Mouse (Mus musculus): ENCODE measurements around the gene Lmf2. TPM values are rescaled to one million over a fixed set of nuclear protein-coding genes. Genes with fewer than 3 reads are reported as not detected.
A peak's percentile ranks its signal among the peaks of the same experiment; 100 is the strongest.

Gene Lmf2
- polyA plus RNA-seq, 1 experiment from 2014 or later, result 67.8 TPM

- WGBS, result 81% methylated on average over 7 of the region's 7 CpGs
- no peak overlapping the region for H3K9ac ChIP-seq
Observed at GRCm38 (mm10) chr15:89363051-89363450, 7.6 kb upstream of the Lmf2 start.

DNA sequence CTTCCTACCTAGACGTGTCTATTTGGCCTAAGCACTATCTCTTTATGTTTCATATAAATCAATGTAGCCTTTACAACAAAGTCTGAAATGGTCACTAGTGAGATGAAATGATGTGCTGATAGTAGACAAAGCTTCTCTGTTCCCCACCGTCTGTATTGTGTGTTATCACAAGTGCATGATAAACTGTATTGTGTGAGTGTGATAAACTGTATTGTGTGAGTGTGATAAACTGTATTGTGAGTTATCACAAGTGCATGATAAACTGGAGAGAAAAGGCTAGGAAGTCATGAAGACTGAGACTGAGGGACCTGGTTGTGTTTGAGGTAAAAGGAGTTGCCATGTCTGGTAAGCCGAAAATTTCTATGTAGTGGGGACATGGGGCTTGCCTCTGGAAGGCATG lies 3.3 kb upstream of the Lmf2 start:
- ATAC-seq (ENCODE audit: insufficient number of reproducible peaks, low FRiP score, low TSS enrichment, low read depth), result no peak
- peaks cover 27% of the 10 kb centered on the region for H3K4me1 ChIP-seq
- no peak overlapping the region for H3K9ac ChIP-seq
- no peaks in the 10 kb centered on the region for H3K9me3 ChIP-seq
- H3K4me3 ChIP-seq, result no peak overlapping the region
- H3K4me2 ChIP-seq, result no peak overlapping the region
- H3K27me3 ChIP-seq, result no peaks in the 10 kb centered on the region
- H3K27ac ChIP-seq, result no peak overlapping the region
- 76% methylated on average over 3 of the region's 3 CpGs for WGBS
- peaks cover 42% of the 10 kb centered on the region for H3K36me3 ChIP-seq

More at GRCm38 (mm10) chr15:89363051-89363450, 7.6 kb upstream of the Lmf2 start:
- ATAC-seq (ENCODE audit: insufficient number of reproducible peaks, low FRiP score, low TSS enrichment, low read depth), result no peak
- Histone ChIP-seq H3K9me3 (no peaks in the 10 kb centered on the region), H3K4me3 (no peak overlapping the region), H3K36me3 (peaks cover 84% of the 10 kb centered on the region), H3K27me3 (no peaks in the 10 kb centered on the region), H3K4me2 (no peak overlapping the region), H3K27ac (no peak overlapping the region), H3K4me1 (peaks cover 3% of the 10 kb centered on the region)

DNA sequence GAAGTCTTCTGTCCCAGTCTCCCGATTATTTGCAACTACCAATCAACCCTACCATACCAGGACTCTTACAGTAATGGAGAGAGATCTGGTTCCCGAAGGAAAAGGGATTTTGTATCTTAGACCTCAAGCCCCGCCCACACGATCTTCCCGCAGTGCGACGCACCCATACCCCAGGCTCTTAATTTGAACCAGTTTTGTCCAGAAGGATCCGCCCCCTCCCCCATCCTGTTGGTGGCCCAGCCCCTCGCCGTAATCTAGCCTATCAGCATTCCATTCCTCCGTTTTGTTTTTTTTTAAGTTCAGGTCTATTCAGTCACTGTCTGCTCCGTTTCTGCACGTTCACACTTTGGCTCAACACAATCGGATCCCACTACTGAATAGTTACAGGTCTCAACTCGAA lies 913 bp upstream of the Lmf2 start:
- Histone ChIP-seq H3K27ac (peak overlapping the region; percentile 95), H3K27me3 (no peaks in the 10 kb centered on the region), H3K36me3 (peaks cover 39% of the 10 kb centered on the region), H3K4me1 (peaks cover 30% of the 10 kb centered on the region), H3K4me2 (peak overlapping the region; percentile 69), H3K9ac (peak overlapping the region; percentile 80), H3K4me3 (peak overlapping the region; percentile 80), H3K9me3 (no peaks in the 10 kb centered on the region)
- 0% methylated on average over 15 of the region's 15 CpGs for WGBS
- peak; percentile 50; the same call in 1 of the 2 replicates for ATAC-seq (ENCODE audit: insufficient number of reproducible peaks, low FRiP score, low TSS enrichment, low read depth)

DNA sequence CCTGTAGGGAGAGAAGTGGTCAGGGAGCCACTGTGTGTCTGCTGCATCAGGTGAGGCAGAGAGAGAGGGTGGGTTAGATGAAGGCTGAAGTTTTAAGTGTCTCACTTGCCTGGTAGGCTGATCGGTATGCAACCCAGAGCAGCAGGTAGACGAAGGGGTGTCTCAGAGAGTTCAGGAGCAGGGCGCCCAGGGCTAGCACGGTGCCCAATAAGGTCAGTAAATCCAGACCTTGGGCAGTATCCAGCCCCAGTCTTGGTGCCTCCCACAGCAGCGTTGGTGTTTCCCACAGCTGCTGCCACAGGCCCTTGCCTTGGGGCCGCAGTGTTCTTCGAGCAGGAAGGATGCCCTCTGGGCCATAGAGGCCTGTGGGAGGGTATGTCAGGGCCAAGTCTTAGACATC lies 1.0 kb downstream of the Lmf2 start:
- Histone ChIP-seq H3K9ac (peak overlapping the region; percentile 86), H3K4me1 (peaks cover 30% of the 10 kb centered on the region), H3K9me3 (no peaks in the 10 kb centered on the region), H3K4me3 (peak overlapping the region; percentile 80), H3K36me3 (peaks cover 42% of the 10 kb centered on the region), H3K27me3 (no peaks in the 10 kb centered on the region), H3K4me2 (peak overlapping the region; percentile 72), H3K27ac (no peak overlapping the region; the same call in 1 of the 2 replicates)
- WGBS, result 74% methylated on average over 7 of the region's 7 CpGs
- no peak for ATAC-seq (ENCODE audit: insufficient number of reproducible peaks, low FRiP score, low TSS enrichment, low read depth)

- 97% methylated on average over 16 of the region's 16 CpGs for WGBS
- Histone ChIP-seq H3K36me3 (peaks cover 42% of the 10 kb centered on the region), H3K9me3 (no peaks in the 10 kb centered on the region), H3K27me3 (no peaks in the 10 kb centered on the region), H3K4me1 (peaks cover 30% of the 10 kb centered on the region), H3K27ac (no peak overlapping the region), H3K9ac (no peak overlapping the region), H3K4me2 (no peak overlapping the region), H3K4me3 (peak overlapping the region; percentile 80; the same call in 1 of the 2 replicates)
- ATAC-seq (ENCODE audit: insufficient number of reproducible peaks, low FRiP score, low TSS enrichment, low read depth), result no peak
Observed at GRCm38 (mm10) chr15:89353837-89354236, 1.6 kb downstream of the Lmf2 start.

DNA sequence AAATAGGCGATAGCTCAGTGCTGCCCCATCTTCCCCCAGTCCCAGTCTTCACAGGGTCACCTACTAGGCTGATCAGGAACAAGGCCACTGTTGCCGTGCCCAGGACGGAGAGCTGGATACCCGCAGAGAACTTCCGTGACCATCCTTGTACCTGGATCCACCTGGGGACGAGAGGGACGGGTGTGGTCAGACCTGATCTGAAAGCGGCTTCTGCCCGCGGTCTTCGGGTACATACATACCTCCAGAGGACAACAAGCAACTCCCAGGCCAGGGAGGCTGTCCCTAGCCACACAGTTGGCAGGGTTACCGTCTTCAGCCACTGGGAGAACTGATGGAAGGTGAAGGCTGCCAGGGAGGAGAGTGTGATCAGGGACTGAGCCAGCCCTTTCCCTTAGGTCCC lies 2.7 kb downstream of the Lmf2 start:
- 96% methylated on average over 12 of the region's 12 CpGs for WGBS

DNA sequence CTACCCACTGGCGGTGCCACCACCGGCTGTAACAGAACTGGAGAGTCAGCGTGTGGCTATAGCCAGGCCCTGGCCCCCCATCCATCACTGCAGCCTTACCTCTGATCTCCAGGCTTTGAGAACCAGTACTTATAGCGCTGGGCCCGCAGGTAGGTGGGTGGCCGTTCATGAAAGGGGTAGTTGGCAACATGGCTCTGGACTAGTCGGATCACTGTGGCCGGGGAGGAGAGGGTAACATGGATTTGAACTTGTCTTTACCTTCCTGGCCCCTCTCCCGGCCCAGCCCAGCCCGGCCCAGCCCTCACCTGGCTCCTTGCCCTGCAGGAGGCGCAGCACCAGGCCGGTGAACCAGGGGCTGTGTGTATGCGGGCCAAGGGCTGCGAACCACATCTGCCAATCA lies 3.4 kb downstream of the Lmf2 start:
- Histone ChIP-seq H3K9ac (no peak overlapping the region), H3K36me3 (peaks cover 45% of the 10 kb centered on the region), H3K4me2 (no peak overlapping the region), H3K4me1 (peaks cover 19% of the 10 kb centered on the region), H3K9me3 (no peaks in the 10 kb centered on the region), H3K27ac (no peak overlapping the region), H3K4me3 (no peak overlapping the region), H3K27me3 (no peaks in the 10 kb centered on the region)
- WGBS, result 95% methylated on average over 14 of the region's 14 CpGs
- no peak for ATAC-seq (ENCODE audit: insufficient number of reproducible peaks, low FRiP score, low TSS enrichment, low read depth)

More for the DNA sequence above, 2.7 kb downstream of the Lmf2 start:
- H3K4me3 ChIP-seq, result no peak overlapping the region
- H3K27ac ChIP-seq, result no peak overlapping the region
- H3K4me2 ChIP-seq, result no peak overlapping the region
- no peaks in the 10 kb centered on the region for H3K9me3 ChIP-seq
- no peaks in the 10 kb centered on the region for H3K27me3 ChIP-seq
- H3K36me3 ChIP-seq, result peaks cover 45% of the 10 kb centered on the region
- 0 out of 2 replicates have a peak overlapping the region, but pooled peaks have one; percentile 17 for H3K9ac ChIP-seq
- no peak for ATAC-seq (ENCODE audit: insufficient number of reproducible peaks, low FRiP score, low TSS enrichment, low read depth)
- peaks cover 25% of the 10 kb centered on the region for H3K4me1 ChIP-seq

GRCm38 (mm10) chr15:89351302-89351701 lies 4.2 kb downstream of the Lmf2 start:
- Histone ChIP-seq H3K4me2 (no peak overlapping the region), H3K9me3 (no peaks in the 10 kb centered on the region), H3K36me3 (peaks cover 45% of the 10 kb centered on the region), H3K4me1 (peaks cover 16% of the 10 kb centered on the region), H3K27ac (no peak overlapping the region), H3K27me3 (no peaks in the 10 kb centered on the region), H3K9ac (no peak overlapping the region), H3K4me3 (no peak overlapping the region)
- 88% methylated on average over 15 of the region's 15 CpGs for WGBS
- ATAC-seq (ENCODE audit: insufficient number of reproducible peaks, low FRiP score, low TSS enrichment, low read depth), result no peak

- Histone ChIP-seq H3K36me3 (peaks cover 45% of the 10 kb centered on the region), H3K27ac (no peak overlapping the region), H3K27me3 (no peaks in the 10 kb centered on the region), H3K4me2 (no peak overlapping the region), H3K9ac (no peak overlapping the region), H3K4me1 (peaks cover 16% of the 10 kb centered on the region), H3K9me3 (no peaks in the 10 kb centered on the region), H3K4me3 (no peak overlapping the region)
- ATAC-seq (ENCODE audit: insufficient number of reproducible peaks, low FRiP score, low TSS enrichment, low read depth), result no peak
- WGBS, result 77% methylated on average over 5 of the region's 5 CpGs
Observed at GRCm38 (mm10) chr15:89350447-89350846, 5.0 kb downstream of the Lmf2 start.

- ATAC-seq (ENCODE audit: insufficient number of reproducible peaks, low FRiP score, low TSS enrichment, low read depth), result no peak
- Histone ChIP-seq H3K9ac (no peak overlapping the region), H3K27me3 (no peaks in the 10 kb centered on the region), H3K9me3 (no peaks in the 10 kb centered on the region), H3K4me3 (no peak overlapping the region), H3K4me2 (no peak overlapping the region), H3K36me3 (peaks cover 4% of the 10 kb centered on the region; the same call in 1 of the 2 replicates), H3K4me1 (no peaks in the 10 kb centered on the region), H3K27ac (no peak overlapping the region)
- WGBS, result 86% methylated on average over 3 of the region's 3 CpGs
Observed at GRCm38 (mm10) chr15:89343325-89343724, 12.1 kb downstream of the Lmf2 start.

- no peak overlapping the region for H3K27ac ChIP-seq
- no peaks in the 10 kb centered on the region for H3K4me1 ChIP-seq
- no peaks in the 10 kb centered on the region for H3K9me3 ChIP-seq
- no peaks in the 10 kb centered on the region for H3K36me3 ChIP-seq
- H3K4me3 ChIP-seq, result no peak overlapping the region
- H3K27me3 ChIP-seq, result no peaks in the 10 kb centered on the region
- 36% methylated on average over 1 of the region's 1 CpGs for WGBS
- H3K9ac ChIP-seq, result no peak overlapping the region
- no peak overlapping the region for H3K4me2 ChIP-seq
- ATAC-seq (ENCODE audit: insufficient number of reproducible peaks, low FRiP score, low TSS enrichment, low read depth), result no peak
Observed at GRCm38 (mm10) chr15:89341678-89342077, 13.8 kb downstream of the Lmf2 start.

DNA sequence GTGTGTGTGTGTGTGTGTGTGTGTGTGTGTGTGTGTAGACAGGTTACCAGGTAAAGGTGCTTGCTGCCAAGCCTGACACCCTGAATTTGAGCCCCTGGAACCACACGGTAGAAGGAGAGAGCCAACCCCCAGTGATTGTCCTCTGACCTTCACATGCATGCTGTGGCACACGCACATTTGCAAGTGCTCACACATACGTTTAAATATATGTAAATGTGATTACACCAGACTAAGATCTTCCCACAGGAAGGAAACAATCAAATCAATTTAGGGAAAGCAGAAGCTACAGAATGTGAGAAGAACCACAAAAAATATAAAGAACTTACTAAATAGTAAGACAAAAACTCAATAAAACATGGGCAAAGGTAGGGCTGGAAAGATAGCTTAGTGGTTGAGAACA lies 15.3 kb downstream of the Lmf2 start:
- H3K4me3 ChIP-seq, result no peak overlapping the region
- no peaks in the 10 kb centered on the region for H3K9me3 ChIP-seq
- H3K9ac ChIP-seq, result no peak overlapping the region
- whole genome bisulfite sequencing, result 84% methylated on average over 3 of the region's 3 CpGs
- H3K27me3 ChIP-seq, result no peaks in the 10 kb centered on the region
- H3K4me1 ChIP-seq, result no peaks in the 10 kb centered on the region
- H3K27ac ChIP-seq, result no peak overlapping the region
- no peaks in the 10 kb centered on the region for H3K36me3 ChIP-seq
- H3K4me2 ChIP-seq, result no peak overlapping the region
- no peak for ATAC-seq (ENCODE audit: insufficient number of reproducible peaks, low FRiP score, low TSS enrichment, low read depth)

GRCm38 (mm10) chr15:89339696-89340095 lies 15.8 kb downstream of the Lmf2 start:
- Histone ChIP-seq H3K9ac (no peak overlapping the region), H3K9me3 (no peaks in the 10 kb centered on the region), H3K4me1 (no peaks in the 10 kb centered on the region), H3K4me3 (no peak overlapping the region), H3K27me3 (no peaks in the 10 kb centered on the region), H3K36me3 (no peaks in the 10 kb centered on the region), H3K4me2 (no peak overlapping the region), H3K27ac (no peak overlapping the region)
- no peak for ATAC-seq (ENCODE audit: insufficient number of reproducible peaks, low FRiP score, low TSS enrichment, low read depth)
- WGBS, result 91% methylated on average over 2 of the region's 2 CpGs

Data from limb, embryonic 15.5 days (tissue).